Mouse (Mus musculus): Measurements from ENCODE around the gene Pds5a. TPM values are rescaled to one million over a fixed set of nuclear protein-coding genes. Genes with fewer than 3 reads are reported as not detected.

The Pds5a gene
- total RNA-seq, 1 experiment: 161 TPM

DNA sequence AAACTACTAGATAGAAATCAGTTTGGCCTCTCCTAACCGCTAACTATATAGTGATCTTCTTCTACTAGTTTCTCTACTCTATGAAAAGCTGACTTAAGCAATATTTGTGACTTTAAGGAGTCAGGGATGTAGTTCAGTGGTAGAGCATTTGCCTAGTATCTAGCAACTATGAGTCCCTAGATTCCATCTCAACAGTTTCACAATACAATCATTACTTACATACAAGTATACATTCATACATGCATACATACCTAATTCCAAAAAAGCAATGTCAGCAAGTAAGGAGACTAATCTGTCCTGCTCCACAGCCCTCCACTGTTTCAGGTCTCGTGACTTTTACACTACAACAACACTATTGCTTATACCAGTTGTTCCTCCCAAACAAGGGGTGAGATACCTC lies 36.1 kb downstream of the Pds5a start:
- H3K4me1 ChIP-seq (ENCODE audit: control insufficient read depth in 2 of 2, insufficient read depth in 2 of 2, low read length in 2 of 2, poor library complexity in 1 of 2): no peaks in the 10 kb centered on the region
- DNase-seq (ENCODE audit: low read depth, low spot score): no peak
- H3K9me3 ChIP-seq (ENCODE audit: control insufficient read depth, insufficient read depth, low read depth, low read length): no peaks in the 10 kb centered on the region
- in situ Hi-C loops (cut with MboI; ENCODE audit: low sequenced_read_pairs in 2 of 2, unreplicated experiment in 2 of 2): no loop called here
- no peak overlapping the region for H3K9ac ChIP-seq (ENCODE audit: insufficient read depth, low read depth, low read length, poor library complexity, severe bottlenecking)
- peaks cover 3% of the 10 kb centered on the region for H3K36me3 ChIP-seq (ENCODE audit: control insufficient read depth, insufficient read depth, low read length, poor library complexity, severe bottlenecking)
- no peak overlapping the region for H3K4me3 ChIP-seq (ENCODE audit: insufficient read depth in 1 of 2, low read depth in 1 of 2, low read length in 2 of 2, poor library complexity in 1 of 2, severe bottlenecking in 1 of 2)
- TF ChIP-seq CHD2 (IDR thresholded peaks at IDR 0.05; ENCODE audit: low read depth, low read length) (no peak), MAFK (IDR thresholded peaks at IDR 0.05; ENCODE audit: insufficient read depth, low read depth, low read length) (0 out of 2 replicates have a peak, but pooled peaks have one; percentile 52), ZC3H11A (IDR thresholded peaks at IDR 0.05; ENCODE audit: borderline replicate concordance, low read depth, low read length) (no peak), HCFC1 (IDR thresholded peaks at IDR 0.05; ENCODE audit: borderline replicate concordance, insufficient read depth, low read length) (no peak)
- no peak overlapping the region for H3K27ac ChIP-seq (ENCODE audit: insufficient read depth, low read depth, low read length, poor library complexity, severe bottlenecking)

DNA sequence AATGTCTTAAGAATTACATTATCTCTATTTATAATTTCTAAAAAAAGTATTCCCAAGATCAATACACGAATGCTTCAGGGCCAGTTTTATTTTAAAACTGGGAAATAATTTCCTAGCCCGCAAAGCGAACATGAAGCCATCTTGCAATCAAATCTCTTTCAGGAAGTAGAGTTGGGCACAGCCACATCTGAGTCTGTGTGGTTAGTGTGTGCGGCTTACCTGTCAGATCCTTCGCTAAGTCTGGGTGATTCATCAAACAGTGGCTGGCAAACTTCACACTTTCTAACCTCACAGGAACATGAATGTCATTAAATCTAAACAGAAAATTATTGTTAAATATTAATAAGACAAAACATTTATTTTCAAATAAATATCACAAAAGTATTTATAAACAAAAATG lies 44.3 kb downstream of the Pds5a start:
- H3K9ac ChIP-seq (ENCODE audit: insufficient read depth, low read depth, low read length, poor library complexity, severe bottlenecking): no peak overlapping the region
- H3K4me3 ChIP-seq (ENCODE audit: insufficient read depth in 1 of 2, low read depth in 1 of 2, low read length in 2 of 2, poor library complexity in 1 of 2, severe bottlenecking in 1 of 2): no peak overlapping the region
- no peak overlapping the region for H3K27ac ChIP-seq (ENCODE audit: insufficient read depth, low read depth, low read length, poor library complexity, severe bottlenecking)
- H3K36me3 ChIP-seq (ENCODE audit: control insufficient read depth, insufficient read depth, low read length, poor library complexity, severe bottlenecking): peaks cover 23% of the 10 kb centered on the region
- H3K4me1 ChIP-seq (ENCODE audit: control insufficient read depth in 2 of 2, insufficient read depth in 2 of 2, low read length in 2 of 2, poor library complexity in 1 of 2): no peaks in the 10 kb centered on the region
- in situ Hi-C loops (cut with MboI; ENCODE audit: low sequenced_read_pairs in 2 of 2, unreplicated experiment in 2 of 2): no loop called here
- H3K9me3 ChIP-seq (ENCODE audit: control insufficient read depth, insufficient read depth, low read depth, low read length): no peaks in the 10 kb centered on the region
- no peak for DNase-seq (ENCODE audit: low read depth, low spot score)
- TF ChIP-seq MAFK (IDR thresholded peaks at IDR 0.05; ENCODE audit: insufficient read depth, low read depth, low read length) (no peak), CHD2 (IDR thresholded peaks at IDR 0.05; ENCODE audit: low read depth, low read length) (no peak), ZNF384 (IDR thresholded peaks at IDR 0.05; ENCODE audit: low read depth, low read length) (no peak), HCFC1 (IDR thresholded peaks at IDR 0.05; ENCODE audit: borderline replicate concordance, insufficient read depth, low read length) (no peak)

DNA sequence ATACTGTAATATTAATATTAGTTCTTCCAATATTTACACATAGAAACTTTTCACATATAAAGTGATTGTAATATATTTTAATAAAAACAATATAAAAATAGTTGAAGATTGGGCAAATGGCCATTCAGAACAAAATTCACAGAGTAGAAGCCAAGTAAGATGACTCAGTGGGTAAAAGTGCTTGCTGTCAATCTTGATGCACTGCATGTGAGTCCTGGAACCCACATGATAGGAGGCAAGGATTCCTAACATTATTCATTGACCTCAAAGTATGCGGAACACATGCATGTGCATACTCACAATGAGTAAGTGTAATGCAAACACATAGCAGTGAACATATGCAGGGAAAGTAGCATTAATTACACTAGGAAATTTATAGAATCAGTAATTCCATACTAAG lies 59.2 kb downstream of the Pds5a start:
- no peak overlapping the region for H3K4me3 ChIP-seq (ENCODE audit: insufficient read depth in 1 of 2, low read depth in 1 of 2, low read length in 2 of 2, poor library complexity in 1 of 2, severe bottlenecking in 1 of 2)
- no peaks in the 10 kb centered on the region for H3K4me1 ChIP-seq (ENCODE audit: control insufficient read depth in 2 of 2, insufficient read depth in 2 of 2, low read length in 2 of 2, poor library complexity in 1 of 2)
- no peak for DNase-seq (ENCODE audit: low read depth, low spot score)
- no peaks in the 10 kb centered on the region for H3K9me3 ChIP-seq (ENCODE audit: control insufficient read depth, insufficient read depth, low read depth, low read length)
- H3K9ac ChIP-seq (ENCODE audit: insufficient read depth, low read depth, low read length, poor library complexity, severe bottlenecking): no peak overlapping the region
- in situ Hi-C loops (cut with MboI; ENCODE audit: low sequenced_read_pairs in 2 of 2, unreplicated experiment in 2 of 2): no loop called here
- H3K27ac ChIP-seq (ENCODE audit: insufficient read depth, low read depth, low read length, poor library complexity, severe bottlenecking): no peak overlapping the region
- peaks cover 16% of the 10 kb centered on the region for H3K36me3 ChIP-seq (ENCODE audit: control insufficient read depth, insufficient read depth, low read length, poor library complexity, severe bottlenecking)
- no peak for TF ChIP-seq MAFK (IDR thresholded peaks at IDR 0.05; ENCODE audit: insufficient read depth, low read depth, low read length)
- no peak for TF ChIP-seq CHD2 (IDR thresholded peaks at IDR 0.05; ENCODE audit: low read depth, low read length)
- TF ChIP-seq HCFC1 (IDR thresholded peaks at IDR 0.05; ENCODE audit: borderline replicate concordance, insufficient read depth, low read length): no peak
- no peak for TF ChIP-seq ZC3H11A (IDR thresholded peaks at IDR 0.05; ENCODE audit: borderline replicate concordance, low read depth, low read length)
- TF ChIP-seq ZNF384 (IDR thresholded peaks at IDR 0.05; ENCODE audit: low read depth, low read length): no peak

GRCm38 (mm10) chr5:65624340-65624739 lies 73.7 kb downstream of the Pds5a start:
- no peak for DNase-seq (ENCODE audit: low read depth, low spot score)
- H3K4me1 ChIP-seq (ENCODE audit: control insufficient read depth in 2 of 2, insufficient read depth in 2 of 2, low read length in 2 of 2, poor library complexity in 1 of 2): no peaks in the 10 kb centered on the region
- H3K9me3 ChIP-seq (ENCODE audit: control insufficient read depth, insufficient read depth, low read depth, low read length): no peaks in the 10 kb centered on the region
- TF ChIP-seq MAFK (IDR thresholded peaks at IDR 0.05; ENCODE audit: insufficient read depth, low read depth, low read length) (no peak), ZNF384 (IDR thresholded peaks at IDR 0.05; ENCODE audit: low read depth, low read length) (no peak), CHD2 (IDR thresholded peaks at IDR 0.05; ENCODE audit: low read depth, low read length) (no peak), HCFC1 (IDR thresholded peaks at IDR 0.05; ENCODE audit: borderline replicate concordance, insufficient read depth, low read length) (no peak), ZC3H11A (IDR thresholded peaks at IDR 0.05; ENCODE audit: borderline replicate concordance, low read depth, low read length) (no peak)
- H3K9ac ChIP-seq (ENCODE audit: insufficient read depth, low read depth, low read length, poor library complexity, severe bottlenecking): no peak overlapping the region
- no peak overlapping the region for H3K4me3 ChIP-seq (ENCODE audit: insufficient read depth in 1 of 2, low read depth in 1 of 2, low read length in 2 of 2, poor library complexity in 1 of 2, severe bottlenecking in 1 of 2)
- peaks cover 9% of the 10 kb centered on the region for H3K36me3 ChIP-seq (ENCODE audit: control insufficient read depth, insufficient read depth, low read length, poor library complexity, severe bottlenecking)
- H3K27ac ChIP-seq (ENCODE audit: insufficient read depth, low read depth, low read length, poor library complexity, severe bottlenecking): no peak overlapping the region
- in situ Hi-C loops (cut with MboI; ENCODE audit: low sequenced_read_pairs in 2 of 2, unreplicated experiment in 2 of 2): no loop called here

Data from ES-E14 (cell line).